Mouse (Mus musculus) lung, embryonic 15.5 days (tissue): ENCODE measurements around the gene Fam124b. TPM values are rescaled to one million over a fixed set of nuclear protein-coding genes. Genes with fewer than 3 reads are reported as not detected.

Source experiments
- ATAC-seq: fragments of 200-750 bp; cut with Nextera tagmentation; 2 replicates; pipeline ENCODE4 v1.8.0; 2017; ENCODE audit warnings: moderate number of reproducible peaks, borderline replicate concordance; ENCODE audit not compliant: low FRiP score, low TSS enrichment; ENCODE audit errors: extremely low read depth
- H3K27ac ChIP-seq: fragments of 300-500 bp; sonication (generic); 2 replicates; pipeline ENCODE4 v1.5.1; 2015; ENCODE audit warnings: moderate library complexity, mild to moderate bottlenecking, inconsistent platforms
- H3K27me3 ChIP-seq: fragments of 300-500 bp; sonication (generic); 2 replicates; pipeline ENCODE4 v1.6.1; 2015; ENCODE audit warnings: inconsistent platforms
- H3K36me3 ChIP-seq: fragments of 300-500 bp; sonication (generic); 2 replicates; pipeline ENCODE4 v1.6.1; 2015; ENCODE audit warnings: inconsistent platforms
- H3K4me1 ChIP-seq: fragments of 300-500 bp; sonication (generic); 2 replicates; pipeline ENCODE4 v1.6.1; 2015; ENCODE audit warnings: inconsistent platforms
- H3K4me2 ChIP-seq: fragments of 300-500 bp; sonication (generic); 2 replicates; pipeline ENCODE4 v1.6.1; 2015; ENCODE audit warnings: inconsistent platforms, mild to moderate bottlenecking, moderate library complexity
- H3K4me3 ChIP-seq: fragments of 300-500 bp; sonication (generic); 2 replicates; pipeline ENCODE4 v1.5.1; 2015; ENCODE audit warnings: mild to moderate bottlenecking, inconsistent platforms
- H3K9ac ChIP-seq: fragments of 300-500 bp; sonication (generic); 2 replicates; pipeline ENCODE4 v1.6.1; 2015; ENCODE audit warnings: inconsistent platforms
- H3K9me3 ChIP-seq: fragments of 300-500 bp; sonication (generic); 2 replicates; pipeline ENCODE4 v1.6.1; 2016; ENCODE audit warnings: inconsistent platforms
- WGBS: fragments of 180-500 bp; shearing (Covaris S2); methylation state at CpG from one replicate; pipeline ENCODE4 v1.1.7; 2015; 5-methylcytosine and 5-hydroxymethylcytosine counted together
- polyA plus RNA-seq: library from polyadenylated mRNA; unstranded; fragments of >200 nt; fragmentation: Nextera tagmentation; extraction: Ambion mirVana; gene quantifications from 2 replicates; pipeline ENCODE4 v1.2.1, GENCODE M21; 2015

The Fam124b gene
- polyA plus RNA-seq, 1 experiment from 2014 or later, result 3.3 TPM

- no peak for ATAC-seq
- no peak overlapping the region for H3K4me2 ChIP-seq
- no peaks in the 10 kb centered on the region for H3K36me3 ChIP-seq
- 71% methylated on average over 1 of the region's 1 CpGs for WGBS
- H3K4me3 ChIP-seq, result no peak overlapping the region
- no peak overlapping the region for H3K9ac ChIP-seq
- no peaks in the 10 kb centered on the region for H3K27me3 ChIP-seq
- H3K4me1 ChIP-seq, result no peaks in the 10 kb centered on the region
- H3K27ac ChIP-seq, result no peak overlapping the region
- no peaks in the 10 kb centered on the region for H3K9me3 ChIP-seq
These were observed 12.3 kb upstream of the Fam124b start for GRCm38 (mm10) chr1:80230612-80231011.

DNA sequence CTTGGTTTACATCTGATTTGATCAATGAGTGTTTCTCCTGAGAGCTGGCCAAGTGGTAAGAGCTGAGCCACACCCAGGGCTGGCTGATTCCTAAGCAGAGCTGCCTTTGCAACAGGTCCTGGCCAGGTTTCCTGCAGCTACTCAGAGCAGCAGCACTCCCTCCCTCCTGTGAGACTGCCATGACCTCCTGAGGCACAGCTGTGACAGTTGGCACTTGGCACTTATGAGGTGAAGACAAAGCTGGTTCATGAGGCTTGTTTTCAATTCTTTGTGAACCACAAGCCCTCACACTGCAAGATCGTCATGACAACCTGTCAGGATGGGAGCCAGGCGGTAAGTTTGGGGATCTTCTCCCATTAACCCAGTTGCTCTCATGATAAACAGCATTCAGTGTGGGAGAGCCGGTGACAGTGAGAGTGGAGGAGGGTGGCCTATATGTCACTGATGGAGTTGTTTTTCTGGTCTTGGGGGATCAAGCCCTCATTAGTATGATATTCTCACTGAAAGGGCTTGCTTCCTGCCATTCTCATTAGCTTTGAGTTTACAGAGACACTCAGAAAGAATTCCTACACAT, 6.7 kb upstream of the Fam124b start:
- H3K27me3 ChIP-seq, result no peaks in the 10 kb centered on the region
- H3K4me2 ChIP-seq, result no peak overlapping the region
- H3K27ac ChIP-seq, result 0 out of 2 replicates have a peak overlapping the region, but pooled peaks have one; percentile 20
- no peaks in the 10 kb centered on the region for H3K9me3 ChIP-seq
- no peak overlapping the region for H3K4me3 ChIP-seq
- H3K4me1 ChIP-seq, result no peaks in the 10 kb centered on the region
- no peak overlapping the region for H3K9ac ChIP-seq
- peak; percentile 23; the same call in 1 of the 2 replicates for ATAC-seq
- H3K36me3 ChIP-seq, result no peaks in the 10 kb centered on the region
- WGBS, result 27% methylated on average over 3 of the region's 3 CpGs

DNA sequence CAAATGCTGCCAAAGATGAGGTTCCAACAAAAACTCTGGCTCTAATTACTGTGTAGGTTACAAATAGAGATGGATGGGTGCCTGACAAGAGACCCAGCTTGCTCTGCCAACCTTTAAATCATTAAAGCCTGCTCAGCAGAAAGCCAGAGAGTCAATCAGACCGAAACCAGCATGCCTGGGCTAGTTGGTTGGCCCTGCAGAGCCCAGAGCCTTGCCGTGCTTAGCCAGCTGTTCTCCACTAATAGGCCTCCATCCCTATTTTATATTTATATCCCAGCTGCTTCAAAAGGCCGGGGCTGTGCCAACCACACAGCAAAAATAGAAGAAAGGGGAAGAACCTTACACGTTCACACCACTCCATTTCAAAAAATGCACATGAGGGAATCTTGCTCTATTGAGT, 2.9 kb upstream of the Fam124b start:
- Histone ChIP-seq H3K4me3 (no peak overlapping the region), H3K4me2 (no peak overlapping the region), H3K9ac (no peak overlapping the region), H3K27ac (no peak overlapping the region), H3K27me3 (no peaks in the 10 kb centered on the region), H3K36me3 (no peaks in the 10 kb centered on the region), H3K4me1 (peaks cover 5% of the 10 kb centered on the region; the same call in 1 of the 2 replicates), H3K9me3 (no peaks in the 10 kb centered on the region)
- 61% methylated on average over 4 of the region's 4 CpGs for WGBS
- ATAC-seq, result no peak

- Histone ChIP-seq H3K4me1 (peaks cover 5% of the 10 kb centered on the region; the same call in 1 of the 2 replicates), H3K9ac (no peak overlapping the region), H3K9me3 (no peaks in the 10 kb centered on the region), H3K4me2 (peak overlapping the region; percentile 28; the same call in 1 of the 2 replicates), H3K4me3 (peak overlapping the region; percentile 29), H3K36me3 (no peaks in the 10 kb centered on the region), H3K27me3 (no peaks in the 10 kb centered on the region), H3K27ac (peak overlapping the region; percentile 58; the same call in 1 of the 2 replicates)
- WGBS, result 66% methylated on average over 9 of the region's 9 CpGs
- peak; percentile 51; the same call in 1 of the 2 replicates for ATAC-seq
These were observed 4.4 kb downstream of the Fam124b start for GRCm38 (mm10) chr1:80213826-80214225.

- H3K27ac ChIP-seq, result peak overlapping the region; percentile 58
- no peak overlapping the region for H3K9ac ChIP-seq
- peak overlapping the region; percentile 28 for H3K4me2 ChIP-seq
These were observed 5.1 kb downstream of the Fam124b start for GRCm38 (mm10) chr1:80213146-80213545.

GRCm38 (mm10) chr1:80202314-80202713, 16.0 kb downstream of the Fam124b start:
- ATAC-seq, result no peak
- Histone ChIP-seq H3K9me3 (no peaks in the 10 kb centered on the region), H3K4me3 (no peak overlapping the region), H3K27me3 (no peaks in the 10 kb centered on the region), H3K36me3 (no peaks in the 10 kb centered on the region), H3K4me1 (no peaks in the 10 kb centered on the region), H3K27ac (no peak overlapping the region), H3K4me2 (no peak overlapping the region), H3K9ac (no peak overlapping the region)
- 78% methylated on average over 3 of the region's 3 CpGs for WGBS

More at GRCm38 (mm10) chr1:80213146-80213545, 5.1 kb downstream of the Fam124b start:
- H3K4me1 ChIP-seq, result peaks cover 5% of the 10 kb centered on the region; the same call in 1 of the 2 replicates
- no peaks in the 10 kb centered on the region for H3K27me3 ChIP-seq
- WGBS, result 80% methylated on average over 10 of the region's 10 CpGs
- no peaks in the 10 kb centered on the region for H3K36me3 ChIP-seq
- no peaks in the 10 kb centered on the region for H3K9me3 ChIP-seq
- H3K4me3 ChIP-seq, result peak overlapping the region; percentile 29
- ATAC-seq, result no peak

- Histone ChIP-seq H3K4me2 (no peak overlapping the region), H3K9ac (no peak overlapping the region), H3K27ac (no peak overlapping the region), H3K36me3 (no peaks in the 10 kb centered on the region), H3K4me1 (no peaks in the 10 kb centered on the region), H3K4me3 (no peak overlapping the region), H3K27me3 (no peaks in the 10 kb centered on the region), H3K9me3 (no peaks in the 10 kb centered on the region)
- ATAC-seq, result no peak
- 74% methylated on average over 8 of the region's 8 CpGs for WGBS
These were observed 25.4 kb downstream of the Fam124b start for GRCm38 (mm10) chr1:80192837-80193236.

GRCm38 (mm10) chr1:80181414-80181805, 36.9 kb downstream of the Fam124b start:
- Histone ChIP-seq H3K4me3 (no peak overlapping the region), H3K36me3 (no peaks in the 10 kb centered on the region), H3K27ac (no peak overlapping the region), H3K9me3 (no peaks in the 10 kb centered on the region), H3K4me1 (no peaks in the 10 kb centered on the region), H3K4me2 (no peak overlapping the region), H3K27me3 (no peaks in the 10 kb centered on the region), H3K9ac (no peak overlapping the region)
- no peak for ATAC-seq
- 40% methylated on average over 3 of the region's 3 CpGs for WGBS

GRCm38 (mm10) chr1:80180767-80181413, 37.4 kb downstream of the Fam124b start:
- Histone ChIP-seq H3K4me2 (no peak overlapping the region), H3K9ac (no peak overlapping the region), H3K27me3 (no peaks in the 10 kb centered on the region), H3K27ac (no peak overlapping the region), H3K4me3 (no peak overlapping the region), H3K9me3 (no peaks in the 10 kb centered on the region), H3K36me3 (no peaks in the 10 kb centered on the region), H3K4me1 (no peaks in the 10 kb centered on the region)
- WGBS, result 40% methylated on average over 13 of the region's 13 CpGs
- no peak for ATAC-seq

DNA sequence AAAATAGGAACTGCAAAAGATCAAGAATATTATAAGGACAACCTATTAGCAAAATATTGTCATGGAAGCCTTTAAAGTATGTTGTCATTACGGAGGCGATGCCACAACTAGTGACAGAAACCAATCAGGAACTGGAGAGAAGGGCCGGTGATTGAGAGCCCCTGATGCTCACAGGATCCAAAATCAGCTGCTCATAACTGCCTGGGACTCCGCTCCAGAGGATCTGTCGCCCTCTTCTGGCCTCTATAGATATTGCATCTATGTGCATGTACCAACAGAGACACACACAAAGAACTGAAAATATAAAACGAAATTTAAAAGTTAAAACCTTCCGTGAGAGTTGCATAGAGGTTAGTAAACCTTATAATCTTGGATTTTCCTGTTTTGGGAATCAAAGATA, 38.1 kb downstream of the Fam124b start:
- Histone ChIP-seq H3K4me3 (no peak overlapping the region), H3K36me3 (no peaks in the 10 kb centered on the region), H3K27ac (no peak overlapping the region), H3K9ac (no peak overlapping the region), H3K27me3 (no peaks in the 10 kb centered on the region), H3K4me1 (no peaks in the 10 kb centered on the region), H3K9me3 (no peaks in the 10 kb centered on the region), H3K4me2 (no peak overlapping the region)
- WGBS, result 63% methylated on average over 7 of the region's 7 CpGs
- ATAC-seq, result no peak

- H3K9ac ChIP-seq, result no peak overlapping the region
- no peak overlapping the region for H3K27ac ChIP-seq
- H3K9me3 ChIP-seq, result no peaks in the 10 kb centered on the region
- no peaks in the 10 kb centered on the region for H3K36me3 ChIP-seq
- H3K27me3 ChIP-seq, result no peaks in the 10 kb centered on the region
- WGBS, result 47% methylated on average over 11 of the region's 11 CpGs
- ATAC-seq, result no peak
- H3K4me1 ChIP-seq, result no peaks in the 10 kb centered on the region
- no peak overlapping the region for H3K4me2 ChIP-seq
- H3K4me3 ChIP-seq, result no peak overlapping the region
These were observed 40.5 kb downstream of the Fam124b start for GRCm38 (mm10) chr1:80177651-80178382.

DNA sequence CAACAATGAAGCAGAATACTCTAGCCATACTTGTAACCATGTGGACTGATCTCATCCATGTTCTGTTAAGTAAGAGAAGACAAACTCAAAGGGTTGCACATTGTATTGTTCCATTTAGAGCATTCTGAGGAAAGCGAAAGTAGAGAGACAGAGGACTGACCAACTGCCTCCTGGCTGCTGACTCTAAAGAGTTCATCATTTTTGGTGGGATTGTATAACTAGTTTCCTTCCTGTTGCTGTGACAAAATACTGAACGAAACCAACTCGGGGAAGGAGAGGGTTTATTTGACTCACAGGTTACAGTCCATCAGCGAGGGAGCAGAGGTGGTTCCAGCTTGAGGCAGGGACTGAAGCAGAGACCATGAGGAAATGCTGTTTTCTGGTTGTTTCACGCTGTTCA, 50.6 kb downstream of the Fam124b start:
- Histone ChIP-seq H3K9me3 (no peaks in the 10 kb centered on the region), H3K4me1 (no peaks in the 10 kb centered on the region), H3K9ac (no peak overlapping the region), H3K4me2 (no peak overlapping the region), H3K36me3 (no peaks in the 10 kb centered on the region), H3K27me3 (no peaks in the 10 kb centered on the region), H3K4me3 (no peak overlapping the region), H3K27ac (no peak overlapping the region)
- no peak for ATAC-seq
- 81% methylated on average over 5 of the region's 5 CpGs for WGBS
